Mouse (Mus musculus): ENCODE data around the gene Spata46.

Gene Spata46

GRCm38 (mm10) chr1:170343081-170343480 is 34.5 kb downstream of the Spata46 start:
- DNase-seq, result no peak

GRCm38 (mm10) chr1:170343906-170344305 is 35.3 kb downstream of the Spata46 start:
- no peak for DNase-seq

- DNase-seq, result no peak
These were observed 37.7 kb downstream of the Spata46 start for GRCm38 (mm10) chr1:170346266-170346665.

GRCm38 (mm10) chr1:170351080-170351479 is 42.5 kb downstream of the Spata46 start:
- DNase-seq, result no peak

GRCm38 (mm10) chr1:170353335-170353734 is 44.7 kb downstream of the Spata46 start:
- no peak for DNase-seq

- no peak for DNase-seq
These were observed 51.7 kb downstream of the Spata46 start for GRCm38 (mm10) chr1:170360183-170360915.

All from cerebellum, adult 9-11 months (tissue).